Mouse (Mus musculus): ENCODE results near the gene Itga2b. TPM values are rescaled to one million over a fixed set of nuclear protein-coding genes. Genes with fewer than 3 reads are reported as not detected.

Gene Itga2b
- polyA plus RNA-seq, 1 experiment from 2014 or later = 80.3 TPM

GRCm38 (mm10) chr11:102430121-102431017, 39.6 kb downstream of the Itga2b start, which contains the start of gene Grn:
TSS of gene Grn (plus strand) at chr11:102430315.
- Histone ChIP-seq H3K4me2 (peak within 1 kb of the TSS; percentile 97), H3K27me3 (replicated peaks; ENCODE audit: control insufficient read depth, insufficient read depth, low read length) (no peaks in the 10 kb centered on the region), H3K4me1 (replicated peaks; ENCODE audit: control insufficient read depth, insufficient read depth, low read length) (peaks cover 10% of the 10 kb centered on the region), H3K9me3 (ENCODE audit: control insufficient read depth, low read length) (no peaks in the 10 kb centered on the region), H3K36me3 (ENCODE audit: control insufficient read depth, insufficient read depth, low read length) (peaks cover 3% of the 10 kb centered on the region; the same call in 1 of the 2 replicates), H3K9ac (ENCODE audit: low read depth, low read length) (peak within 1 kb of the TSS; percentile 73), H3K27ac (ENCODE audit: low read depth, low read length) (peak within 1 kb of the TSS; percentile 53), H3K4me3 (ENCODE audit: low read depth, low read length) (peak within 1 kb of the TSS; percentile 63)
- DNase-seq (ENCODE audit: low spot score) (peak; percentile 81), ATAC-seq (replicated peaks; ENCODE audit: low FRiP score) (peak; percentile 85)
- 0% methylated on average over 29 of the region's 29 CpGs for WGBS

GRCm38 (mm10) chr11:102429551-102429950, 40.4 kb downstream of the Itga2b start:
- peaks cover 10% of the 10 kb centered on the region for H3K4me1 ChIP-seq (replicated peaks; ENCODE audit: control insufficient read depth, insufficient read depth, low read length)
- no peak overlapping the region for H3K27ac ChIP-seq (ENCODE audit: low read depth, low read length)
- H3K27me3 ChIP-seq (replicated peaks; ENCODE audit: control insufficient read depth, insufficient read depth, low read length) = no peaks in the 10 kb centered on the region
- no peaks in the 10 kb centered on the region for H3K36me3 ChIP-seq (ENCODE audit: control insufficient read depth, insufficient read depth, low read length)
- ATAC-seq (replicated peaks; ENCODE audit: low FRiP score) = no peak
- peak overlapping the region; percentile 43 for H3K9ac ChIP-seq (ENCODE audit: low read depth, low read length)
- WGBS = 24% methylated on average over 3 of the region's 3 CpGs
- H3K4me2 ChIP-seq = peak overlapping the region; percentile 97
- peak overlapping the region; percentile 63 for H3K4me3 ChIP-seq (ENCODE audit: low read depth, low read length)
- DNase-seq (ENCODE audit: low spot score) = no peak
- H3K9me3 ChIP-seq (ENCODE audit: control insufficient read depth, low read length) = no peaks in the 10 kb centered on the region

DNA sequence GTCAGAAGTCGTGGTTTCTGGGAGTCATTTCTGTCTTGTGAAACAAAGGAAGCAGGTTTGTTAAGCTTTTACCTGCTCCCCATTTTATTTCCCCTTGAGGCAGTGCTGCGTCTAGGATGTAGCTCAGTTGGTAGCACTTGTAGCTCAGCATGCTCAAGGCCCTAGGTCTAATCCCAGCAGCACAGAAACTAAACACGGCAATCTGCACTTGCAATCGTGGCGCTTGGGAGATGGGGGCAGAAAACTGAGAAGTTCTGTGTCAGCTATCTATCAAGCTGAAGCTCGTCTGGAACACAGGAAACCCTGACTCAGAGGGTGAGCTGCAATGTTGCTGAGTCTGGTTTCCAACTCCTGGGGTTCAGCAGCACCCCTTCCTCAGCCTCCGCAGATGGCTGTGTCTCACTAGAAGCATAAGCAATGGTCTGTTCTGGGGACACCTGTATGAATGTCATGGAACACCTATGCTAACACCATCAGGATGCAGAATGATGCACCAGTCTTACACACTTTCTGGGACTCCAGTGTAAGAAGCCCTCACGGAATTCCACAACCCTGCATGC, 40.9 kb downstream of the Itga2b start:
- no peaks in the 10 kb centered on the region for H3K36me3 ChIP-seq (ENCODE audit: control insufficient read depth, insufficient read depth, low read length)
- H3K27me3 ChIP-seq (replicated peaks; ENCODE audit: control insufficient read depth, insufficient read depth, low read length) = no peaks in the 10 kb centered on the region
- peak overlapping the region; percentile 97 for H3K4me2 ChIP-seq
- H3K9ac ChIP-seq (ENCODE audit: low read depth, low read length) = no peak overlapping the region
- no peaks in the 10 kb centered on the region for H3K9me3 ChIP-seq (ENCODE audit: control insufficient read depth, low read length)
- ATAC-seq (replicated peaks; ENCODE audit: low FRiP score) = no peak
- H3K27ac ChIP-seq (ENCODE audit: low read depth, low read length) = no peak overlapping the region
- 46% methylated on average over 8 of the region's 8 CpGs for WGBS
- peaks cover 10% of the 10 kb centered on the region for H3K4me1 ChIP-seq (replicated peaks; ENCODE audit: control insufficient read depth, insufficient read depth, low read length)
- no peak for DNase-seq (ENCODE audit: low spot score)
- no peak overlapping the region for H3K4me3 ChIP-seq (ENCODE audit: low read depth, low read length)

DNA sequence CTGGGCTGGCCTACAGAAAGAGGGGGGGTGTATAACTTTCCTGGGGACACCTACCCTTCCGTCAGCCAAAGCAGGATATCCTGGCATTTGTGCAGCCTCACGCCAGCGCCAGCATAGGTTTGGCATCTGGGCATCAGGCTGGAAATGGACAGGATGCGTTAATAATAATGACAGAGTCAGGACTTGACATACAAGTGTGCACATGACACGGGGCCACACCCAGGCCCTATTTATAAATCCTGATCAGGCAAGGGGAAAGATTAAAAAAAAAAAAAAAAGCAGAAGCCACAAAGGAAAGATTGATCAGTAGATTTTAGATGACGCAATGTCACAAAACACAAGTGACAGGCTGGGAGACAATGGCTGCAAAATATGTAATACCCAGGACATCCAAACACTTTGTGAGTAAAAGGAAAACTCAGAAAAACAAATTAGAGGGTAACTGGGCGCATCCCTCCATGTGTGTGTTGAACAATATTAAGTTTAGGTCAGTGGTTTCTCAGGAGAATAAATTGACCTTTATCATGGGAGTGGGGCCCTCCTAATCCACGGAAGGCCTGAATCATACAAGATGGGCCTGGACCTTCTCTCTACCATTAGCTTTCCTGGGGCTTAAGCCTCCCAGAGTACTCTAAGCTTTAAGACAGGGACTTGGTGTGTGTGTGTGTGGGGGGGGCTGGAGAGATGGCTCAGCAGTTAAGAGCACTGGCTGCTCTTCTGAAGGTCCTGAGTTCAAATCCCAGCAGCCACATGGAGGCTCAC, 44.2 kb downstream of the Itga2b start:
- H3K27me3 ChIP-seq (replicated peaks; ENCODE audit: control insufficient read depth, insufficient read depth, low read length) = no peaks in the 10 kb centered on the region
- ATAC-seq (replicated peaks; ENCODE audit: low FRiP score) (no peak), DNase-seq (ENCODE audit: low spot score) (no peak)
- no peak overlapping the region for H3K9ac ChIP-seq (ENCODE audit: low read depth, low read length)
- no peak overlapping the region for H3K4me2 ChIP-seq
- peaks cover 7% of the 10 kb centered on the region for H3K4me1 ChIP-seq (replicated peaks; ENCODE audit: control insufficient read depth, insufficient read depth, low read length)
- WGBS = 77% methylated on average over 8 of the region's 8 CpGs
- no peaks in the 10 kb centered on the region; the same call in 1 of the 2 replicates for H3K9me3 ChIP-seq (ENCODE audit: control insufficient read depth, low read length)
- no peak overlapping the region for H3K4me3 ChIP-seq (ENCODE audit: low read depth, low read length)
- H3K27ac ChIP-seq (ENCODE audit: low read depth, low read length) = no peak overlapping the region
- no peaks in the 10 kb centered on the region for H3K36me3 ChIP-seq (ENCODE audit: control insufficient read depth, insufficient read depth, low read length)

- no peak overlapping the region for H3K4me3 ChIP-seq (ENCODE audit: low read depth, low read length)
- DNase-seq (ENCODE audit: low spot score) = no peak
- no peaks in the 10 kb centered on the region for H3K36me3 ChIP-seq (ENCODE audit: control insufficient read depth, insufficient read depth, low read length)
- WGBS = 75% methylated on average over 6 of the region's 6 CpGs
- H3K27me3 ChIP-seq (replicated peaks; ENCODE audit: control insufficient read depth, insufficient read depth, low read length) = no peaks in the 10 kb centered on the region; the same call in 1 of the 2 replicates
- no peak overlapping the region for H3K9ac ChIP-seq (ENCODE audit: low read depth, low read length)
- no peak for ATAC-seq (replicated peaks; ENCODE audit: low FRiP score)
- peaks cover 4% of the 10 kb centered on the region for H3K4me1 ChIP-seq (replicated peaks; ENCODE audit: control insufficient read depth, insufficient read depth, low read length)
- H3K27ac ChIP-seq (ENCODE audit: low read depth, low read length) = no peak overlapping the region
- no peaks in the 10 kb centered on the region; the same call in 1 of the 2 replicates for H3K9me3 ChIP-seq (ENCODE audit: control insufficient read depth, low read length)
- H3K4me2 ChIP-seq = no peak overlapping the region
These were observed 45.3 kb downstream of the Itga2b start for GRCm38 (mm10) chr11:102424666-102425065.

GRCm38 (mm10) chr11:102421559-102421958, 48.4 kb downstream of the Itga2b start:
- Histone ChIP-seq H3K4me3 (ENCODE audit: low read depth, low read length) (no peak overlapping the region), H3K27me3 (replicated peaks; ENCODE audit: control insufficient read depth, insufficient read depth, low read length) (no peaks in the 10 kb centered on the region; the same call in 1 of the 2 replicates), H3K9ac (ENCODE audit: low read depth, low read length) (no peak overlapping the region), H3K36me3 (ENCODE audit: control insufficient read depth, insufficient read depth, low read length) (no peaks in the 10 kb centered on the region), H3K27ac (ENCODE audit: low read depth, low read length) (no peak overlapping the region), H3K4me1 (replicated peaks; ENCODE audit: control insufficient read depth, insufficient read depth, low read length) (no peaks in the 10 kb centered on the region), H3K9me3 (ENCODE audit: control insufficient read depth, low read length) (no peaks in the 10 kb centered on the region; the same call in 1 of the 2 replicates), H3K4me2 (no peak overlapping the region)
- DNase-seq (ENCODE audit: low spot score) (no peak), ATAC-seq (replicated peaks; ENCODE audit: low FRiP score) (no peak)
- WGBS = 65% methylated on average over 8 of the region's 8 CpGs

GRCm38 (mm10) chr11:102418887-102419286, 51.0 kb downstream of the Itga2b start:
- Histone ChIP-seq H3K4me3 (ENCODE audit: low read depth, low read length) (no peak overlapping the region), H3K36me3 (ENCODE audit: control insufficient read depth, insufficient read depth, low read length) (no peaks in the 10 kb centered on the region), H3K9me3 (ENCODE audit: control insufficient read depth, low read length) (no peaks in the 10 kb centered on the region; the same call in 1 of the 2 replicates), H3K4me2 (no peak overlapping the region), H3K9ac (ENCODE audit: low read depth, low read length) (no peak overlapping the region), H3K4me1 (replicated peaks; ENCODE audit: control insufficient read depth, insufficient read depth, low read length) (no peaks in the 10 kb centered on the region), H3K27ac (ENCODE audit: low read depth, low read length) (no peak overlapping the region), H3K27me3 (replicated peaks; ENCODE audit: control insufficient read depth, insufficient read depth, low read length) (no peaks in the 10 kb centered on the region; the same call in 1 of the 2 replicates)
- DNase-seq (ENCODE audit: low spot score) (no peak), ATAC-seq (replicated peaks; ENCODE audit: low FRiP score) (no peak)

DNA sequence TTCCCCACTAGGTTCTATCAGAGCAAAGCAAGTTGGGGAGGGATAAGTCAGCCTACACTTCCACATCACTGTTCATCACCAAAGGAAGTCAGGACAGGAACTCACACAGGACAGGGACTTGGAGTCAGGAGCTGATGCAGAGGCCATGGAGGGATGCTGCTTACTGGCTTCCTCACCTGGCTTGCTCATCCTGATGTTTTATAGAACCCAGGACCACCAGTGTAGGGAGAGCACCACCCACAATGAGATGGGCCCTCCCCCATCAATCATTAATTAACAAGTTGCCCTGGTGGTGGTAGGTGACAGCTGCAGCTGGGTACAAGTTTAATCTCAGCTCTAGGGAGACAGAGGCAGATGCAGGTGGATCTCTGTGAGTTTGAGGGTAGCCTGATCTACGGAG, 52.8 kb downstream of the Itga2b start:
- no peak for ATAC-seq (replicated peaks; ENCODE audit: low FRiP score)
- Histone ChIP-seq H3K27ac (ENCODE audit: low read depth, low read length) (no peak overlapping the region), H3K4me2 (no peak overlapping the region), H3K4me1 (replicated peaks; ENCODE audit: control insufficient read depth, insufficient read depth, low read length) (no peaks in the 10 kb centered on the region), H3K9ac (ENCODE audit: low read depth, low read length) (no peak overlapping the region), H3K9me3 (ENCODE audit: control insufficient read depth, low read length) (no peaks in the 10 kb centered on the region; the same call in 1 of the 2 replicates), H3K4me3 (ENCODE audit: low read depth, low read length) (no peak overlapping the region), H3K36me3 (ENCODE audit: control insufficient read depth, insufficient read depth, low read length) (no peaks in the 10 kb centered on the region), H3K27me3 (replicated peaks; ENCODE audit: control insufficient read depth, insufficient read depth, low read length) (no peaks in the 10 kb centered on the region; the same call in 1 of the 2 replicates)
- DNase-seq (ENCODE audit: low spot score) = no peak
- WGBS = 83% methylated on average over 1 of the region's 1 CpGs

All from liver, embryonic 11.5 days (tissue).